Mouse (Mus musculus) kidney, postnatal 0 days (tissue): Measurements from ENCODE around the gene Wdr48. TPM values are rescaled to one million over a fixed set of nuclear protein-coding genes. Genes with fewer than 3 reads are reported as not detected.
A peak's percentile ranks its signal among the peaks of the same experiment; 100 is the strongest.

Experiments
- ATAC-seq: fragments of 200-750 bp; cut with Nextera tagmentation; replicated peaks from 2 replicates; pipeline ENCODE4 v1.8.0; 2017; ENCODE audit warnings: low read depth, moderate number of reproducible peaks, moderate TSS enrichment, moderate library complexity; ENCODE audit not compliant: low FRiP score
- DNase-seq: peaks from one replicate; pipeline ENCODE4 v3.0.0-alpha.2; 2016; ENCODE audit warnings: low spot score
- H3K27ac ChIP-seq: fragments of 300-500 bp; sonication (generic); 2 replicates; pipeline ENCODE4 v1.5.1; 2014; ENCODE audit warnings: mild to moderate bottlenecking
- H3K27me3 ChIP-seq: fragments of 300-500 bp; sonication (generic); 2 replicates; pipeline ENCODE4 v1.6.1; 2014; ENCODE audit warnings: low read length, mixed read lengths; ENCODE audit not compliant: insufficient read depth
- H3K36me3 ChIP-seq: fragments of 300-500 bp; sonication (generic); 2 replicates; pipeline ENCODE4 v1.6.1; 2014; ENCODE audit warnings: low read length, mixed read lengths; ENCODE audit not compliant: insufficient read depth
- H3K4me1 ChIP-seq: fragments of 300-500 bp; sonication (generic); replicated peaks from 2 replicates; pipeline ENCODE4 v1.6.1; 2014; ENCODE audit warnings: antibody characterized with exemption, low read length, mixed read lengths; ENCODE audit not compliant: insufficient read depth
- H3K4me2 ChIP-seq: fragments of 300-500 bp; sonication (generic); 2 replicates; pipeline ENCODE4 v1.6.1; 2014; ENCODE audit warnings: mild to moderate bottlenecking, low read length, moderate library complexity, mixed read lengths
- H3K4me3 ChIP-seq: fragments of 300-500 bp; sonication (generic); replicated peaks from 2 replicates; pipeline ENCODE4 v1.5.1; 2014; ENCODE audit warnings: low read depth, low read length
- H3K9ac ChIP-seq: fragments of 300-500 bp; sonication (generic); 2 replicates; pipeline ENCODE4 v1.6.1; 2014; ENCODE audit warnings: low read depth, low read length
- H3K9me3 ChIP-seq: fragments of 300-500 bp; sonication (generic); replicated peaks from 2 replicates; pipeline ENCODE4 v1.6.1; 2016; ENCODE audit warnings: low read length, inconsistent platforms, mixed read lengths
- CTCF ChIP-seq: IDR thresholded peaks from 2 replicates; pipeline ENCODE4 v1.5.1; 2016; ENCODE audit warnings: antibody characterized with exemption, low read depth, mild to moderate bottlenecking, moderate library complexity
- WGBS: fragments of 180-500 bp; shearing (Covaris S2); extraction: QIAGEN DNeasy Blood & Tissue Kit; methylation state at CpG from one replicate; pipeline ENCODE4 v1.1.7; 2014; 5-methylcytosine and 5-hydroxymethylcytosine counted together
- polyA plus RNA-seq: library from polyadenylated mRNA; unstranded; fragments of >200 nt; fragmentation: Nextera tagmentation; extraction: Ambion mirVana; gene quantifications from 2 replicates; pipeline ENCODE4 v1.2.1, GENCODE M21; 2015

Gene Wdr48
- 30.8 and 31.1 TPM in 2 replicates for polyA plus RNA-seq

- Histone ChIP-seq H3K27ac (peak within 1 kb of the TSS; percentile 86), H3K4me2 (peak within 1 kb of the TSS; percentile 90), H3K27me3 (no peaks in the 10 kb centered on the region), H3K9me3 (no peaks in the 10 kb centered on the region), H3K9ac (peak within 1 kb of the TSS; percentile 88), H3K4me1 (peaks cover 8% of the 10 kb centered on the region; the same call in 1 of the 2 replicates), H3K36me3 (no peaks in the 10 kb centered on the region; the same call in 1 of the 2 replicates), H3K4me3 (peak within 1 kb of the TSS; percentile 95)
- DNase-seq (peak; percentile 100), ATAC-seq (peak; percentile 97)
- 3% methylated on average over 34 of the region's 34 CpGs for WGBS
- peak; percentile 16; the same call in 1 of the 2 replicates for TF ChIP-seq CTCF
These were observed at the start of gene Wdr48 for GRCm38 (mm10) chr9:119894339-119895009. Gene Wdr48 (plus strand): TSS chr9:119894878.

GRCm38 (mm10) chr9:119847187-119847586 is 47.5 kb upstream of the Wdr48 start:
- Histone ChIP-seq H3K36me3 (no peaks in the 10 kb centered on the region), H3K4me3 (no peak overlapping the region), H3K9ac (no peak overlapping the region), H3K4me2 (no peak overlapping the region), H3K4me1 (no peaks in the 10 kb centered on the region), H3K27ac (no peak overlapping the region), H3K9me3 (no peaks in the 10 kb centered on the region), H3K27me3 (no peaks in the 10 kb centered on the region)
- 80% methylated on average over 6 of the region's 6 CpGs for WGBS
- no peak for DNase-seq
- TF ChIP-seq CTCF = no peak
- no peak for ATAC-seq

GRCm38 (mm10) chr9:119848671-119849070 is 46.0 kb upstream of the Wdr48 start:
- Histone ChIP-seq H3K36me3 (no peaks in the 10 kb centered on the region), H3K9ac (no peak overlapping the region), H3K4me1 (0 out of 2 replicates have a peak, but pooled peaks cover 8% of the 10 kb centered on the region), H3K4me3 (no peak overlapping the region), H3K27ac (no peak overlapping the region), H3K27me3 (no peaks in the 10 kb centered on the region), H3K4me2 (no peak overlapping the region), H3K9me3 (no peaks in the 10 kb centered on the region)
- WGBS = 42% methylated on average over 7 of the region's 7 CpGs
- TF ChIP-seq CTCF = no peak
- no peak for DNase-seq
- ATAC-seq = no peak

- H3K9ac ChIP-seq = no peak overlapping the region
These were observed 45.5 kb upstream of the Wdr48 start for GRCm38 (mm10) chr9:119849214-119849613.

GRCm38 (mm10) chr9:119852347-119853030 is 42.2 kb upstream of the Wdr48 start:
- WGBS = 32% methylated on average over 10 of the region's 10 CpGs
- H3K4me3 ChIP-seq = no peak overlapping the region
- ATAC-seq (peak; percentile 68), DNase-seq (peak; percentile 50)
- peak; percentile 41 for TF ChIP-seq CTCF
- no peaks in the 10 kb centered on the region for H3K36me3 ChIP-seq
- H3K9me3 ChIP-seq = no peaks in the 10 kb centered on the region
- no peaks in the 10 kb centered on the region for H3K27me3 ChIP-seq
- H3K4me2 ChIP-seq = no peak overlapping the region
- 0 out of 2 replicates have a peak overlapping the region, but pooled peaks have one; percentile 37 for H3K27ac ChIP-seq
- H3K4me1 ChIP-seq = 0 out of 2 replicates have a peak, but pooled peaks cover 8% of the 10 kb centered on the region
- no peak overlapping the region for H3K9ac ChIP-seq

More at GRCm38 (mm10) chr9:119849214-119849613, 45.5 kb upstream of the Wdr48 start:
- no peak for TF ChIP-seq CTCF
- ATAC-seq (no peak), DNase-seq (no peak)
- H3K4me2 ChIP-seq = no peak overlapping the region
- no peak overlapping the region for H3K4me3 ChIP-seq
- no peak overlapping the region for H3K27ac ChIP-seq
- 11% methylated on average over 8 of the region's 8 CpGs for WGBS
- no peaks in the 10 kb centered on the region for H3K36me3 ChIP-seq
- H3K27me3 ChIP-seq = no peaks in the 10 kb centered on the region
- 0 out of 2 replicates have a peak, but pooled peaks cover 8% of the 10 kb centered on the region for H3K4me1 ChIP-seq
- no peaks in the 10 kb centered on the region for H3K9me3 ChIP-seq

GRCm38 (mm10) chr9:119853071-119853846 is 41.4 kb upstream of the Wdr48 start:
- no peaks in the 10 kb centered on the region for H3K27me3 ChIP-seq
- no peak overlapping the region for H3K4me2 ChIP-seq
- no peak overlapping the region for H3K4me3 ChIP-seq
- ATAC-seq = peak; percentile 52
- DNase-seq = no peak
- H3K9ac ChIP-seq = no peak overlapping the region
- H3K9me3 ChIP-seq = no peaks in the 10 kb centered on the region
- TF ChIP-seq CTCF = 0 out of 2 replicates have a peak, but pooled peaks have one; percentile 10
- 25% methylated on average over 2 of the region's 2 CpGs for WGBS
- no peaks in the 10 kb centered on the region for H3K36me3 ChIP-seq
- 0 out of 2 replicates have a peak, but pooled peaks cover 8% of the 10 kb centered on the region for H3K4me1 ChIP-seq
- H3K27ac ChIP-seq = peak overlapping the region; percentile 37
